Mouse (Mus musculus) megakaryocyte, embryonic 14.5 days (primary cell): ENCODE measurements around the gene Chil1. TPM values are rescaled to one million over a fixed set of nuclear protein-coding genes. Genes with fewer than 3 reads are reported as not detected.
A peak's percentile ranks its signal among the peaks of the same experiment; 100 is the strongest.

ENCODE experiments used
- H3K27me3 ChIP-seq: replicated peaks from 2 replicates; pipeline ENCODE3; 2012; ENCODE audit warnings: inconsistent platforms
- H3K36me3 ChIP-seq: replicated peaks from 2 replicates; pipeline ENCODE3; 2012; ENCODE audit warnings: low read length, inconsistent platforms, mixed read lengths
- H3K4me1 ChIP-seq: 2 replicates; pipeline ENCODE4 v1.6.1; 2012; ENCODE audit warnings: inconsistent platforms
- H3K4me3 ChIP-seq: replicated peaks from 2 replicates; pipeline ENCODE3; 2012; ENCODE audit warnings: moderate library complexity, mild to moderate bottlenecking, inconsistent platforms
- H3K9me3 ChIP-seq: 2 replicates; pipeline ENCODE4 v1.6.1; 2012; ENCODE audit warnings: inconsistent platforms
- FLI1 ChIP-seq: IDR thresholded peaks from 2 replicates; pipeline ENCODE4 v1.6.1; 2012; ENCODE audit warnings: low read length, inconsistent platforms, mixed read lengths
- GATA1 ChIP-seq: IDR thresholded peaks from 3 replicates; pipeline ENCODE4 v1.6.1; 2012; ENCODE audit warnings: mixed read lengths, low read length, inconsistent platforms, borderline replicate concordance
- polyA plus RNA-seq: library from polyadenylated mRNA; stranded (reverse); fragments of >175 nt; gene quantifications from 2 replicates; pipeline ENCODE4 v1.2.3, GENCODE M21; 2012; ENCODE audit warnings: low replicate concordance; ENCODE audit not compliant: insufficient read depth

Gene Chil1
- polyA plus RNA-seq, 1 experiment: 5.0 TPM

GRCm38 (mm10) chr1:134194298-134195022 is 12.5 kb downstream of the Chil1 start:
- no peak for TF ChIP-seq FLI1
- TF ChIP-seq GATA1: no peak
- Histone ChIP-seq H3K4me1 (peaks cover 46% of the 10 kb centered on the region), H3K27me3 (peaks cover 70% of the 10 kb centered on the region)

GRCm38 (mm10) chr1:134195117-134195516 is 13.1 kb downstream of the Chil1 start:
- H3K36me3 ChIP-seq: no peaks in the 10 kb centered on the region
- TF ChIP-seq FLI1 (no peak), GATA1 (no peak)
- H3K4me1 ChIP-seq: peaks cover 44% of the 10 kb centered on the region
- no peaks in the 10 kb centered on the region for H3K9me3 ChIP-seq
- H3K27me3 ChIP-seq: peaks cover 70% of the 10 kb centered on the region
- no peak overlapping the region for H3K4me3 ChIP-seq

More at GRCm38 (mm10) chr1:134194298-134195022, 12.5 kb downstream of the Chil1 start:
- Histone ChIP-seq H3K4me3 (peak overlapping the region; percentile 50), H3K36me3 (no peaks in the 10 kb centered on the region), H3K9me3 (no peaks in the 10 kb centered on the region)

GRCm38 (mm10) chr1:134195571-134195970 is 13.6 kb downstream of the Chil1 start:
- no peaks in the 10 kb centered on the region for H3K9me3 ChIP-seq
- TF ChIP-seq GATA1: no peak
- no peak for TF ChIP-seq FLI1
- H3K4me1 ChIP-seq: peaks cover 44% of the 10 kb centered on the region
- peak overlapping the region; percentile 83 for H3K4me3 ChIP-seq
- peaks cover 71% of the 10 kb centered on the region for H3K27me3 ChIP-seq
- no peaks in the 10 kb centered on the region for H3K36me3 ChIP-seq

GRCm38 (mm10) chr1:134195979-134196378 is 14.0 kb downstream of the Chil1 start:
- TF ChIP-seq FLI1 (no peak), GATA1 (no peak)
- Histone ChIP-seq H3K4me3 (peak overlapping the region; percentile 83), H3K4me1 (peaks cover 44% of the 10 kb centered on the region)

GRCm38 (mm10) chr1:134196386-134196785 is 14.4 kb downstream of the Chil1 start:
- TF ChIP-seq FLI1 (no peak), GATA1 (no peak)
- peak overlapping the region; percentile 83 for H3K4me3 ChIP-seq

More at GRCm38 (mm10) chr1:134195979-134196378, 14.0 kb downstream of the Chil1 start:
- H3K36me3 ChIP-seq: no peaks in the 10 kb centered on the region
- H3K27me3 ChIP-seq: peaks cover 72% of the 10 kb centered on the region
- no peaks in the 10 kb centered on the region for H3K9me3 ChIP-seq

GRCm38 (mm10) chr1:134197325-134197982 is 15.5 kb downstream of the Chil1 start:
- peaks cover 44% of the 10 kb centered on the region for H3K4me1 ChIP-seq
- H3K9me3 ChIP-seq: no peaks in the 10 kb centered on the region
- H3K4me3 ChIP-seq: no peak overlapping the region
- TF ChIP-seq FLI1: no peak
- no peaks in the 10 kb centered on the region for H3K36me3 ChIP-seq
- peaks cover 60% of the 10 kb centered on the region for H3K27me3 ChIP-seq

More at GRCm38 (mm10) chr1:134196386-134196785, 14.4 kb downstream of the Chil1 start:
- no peaks in the 10 kb centered on the region for H3K36me3 ChIP-seq
- H3K4me1 ChIP-seq: peaks cover 44% of the 10 kb centered on the region
- H3K27me3 ChIP-seq: peaks cover 68% of the 10 kb centered on the region
- no peaks in the 10 kb centered on the region for H3K9me3 ChIP-seq

- Histone ChIP-seq H3K9me3 (no peaks in the 10 kb centered on the region), H3K4me1 (peaks cover 36% of the 10 kb centered on the region), H3K4me3 (no peak overlapping the region), H3K27me3 (peaks cover 59% of the 10 kb centered on the region), H3K36me3 (no peaks in the 10 kb centered on the region)
- TF ChIP-seq GATA1 (no peak), FLI1 (no peak)
Observed at GRCm38 (mm10) chr1:134198197-134198995, 16.4 kb downstream of the Chil1 start.

GRCm38 (mm10) chr1:134200481-134200880 is 18.5 kb downstream of the Chil1 start:
- TF ChIP-seq GATA1 (no peak), FLI1 (no peak)
- Histone ChIP-seq H3K4me1 (peaks cover 21% of the 10 kb centered on the region), H3K27me3 (peaks cover 58% of the 10 kb centered on the region), H3K4me3 (no peak overlapping the region), H3K36me3 (no peaks in the 10 kb centered on the region), H3K9me3 (no peaks in the 10 kb centered on the region)

GRCm38 (mm10) chr1:134200998-134201686 is 19.2 kb downstream of the Chil1 start:
- TF ChIP-seq GATA1: no peak
- TF ChIP-seq FLI1: no peak
- Histone ChIP-seq H3K4me3 (no peak overlapping the region), H3K36me3 (no peaks in the 10 kb centered on the region), H3K9me3 (no peaks in the 10 kb centered on the region), H3K27me3 (peaks cover 61% of the 10 kb centered on the region), H3K4me1 (peaks cover 15% of the 10 kb centered on the region)
